ENCODE assay signal across 22 mouse cellular contexts in the genomic region with DNA sequence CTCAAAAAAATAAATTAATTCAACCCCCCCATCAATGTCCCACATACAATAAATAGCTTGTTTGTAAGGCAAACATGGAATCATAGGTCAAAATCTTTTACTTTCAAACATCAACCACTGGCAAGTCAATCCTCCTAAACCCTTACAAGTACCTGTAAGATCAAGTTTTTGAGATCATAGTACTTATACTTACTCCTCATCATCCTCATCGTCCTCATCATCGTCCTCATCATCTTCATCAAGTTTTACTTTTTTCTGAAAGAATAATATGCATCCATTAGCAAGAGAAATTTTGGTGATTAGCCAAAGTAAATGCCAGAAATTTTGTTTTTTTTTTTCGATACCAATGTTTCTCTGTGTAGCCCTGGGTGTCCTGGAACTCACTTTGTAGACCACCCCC. TPM values are rescaled to one million over a fixed set of nuclear protein-coding genes. Genes with fewer than 3 reads are reported as not detected.
DNase-seq lines count a peak whose midpoint lies in the region; ATAC-seq and TF ChIP-seq lines count a peak whose summit lies in the region.
"Had no signal": no experiment of that assay in that cellular context is flagged by ENCODE, and none has a peak within 500 bp of the region (broad histone marks: within the 10 kb centered on the region; RNA-seq: fewer than 3 reads in every experiment).

No protein-coding gene starts in this region.

- no peak for TF ChIP-seq EP300 in liver, postnatal 0 days (IDR thresholded peaks at IDR 0.05; ENCODE audit: low read depth)

- peaks cover 36% of the 10 kb centered on the region for H3K4me1 ChIP-seq in liver, embryonic 12.5 days
- peaks cover 10% of the 10 kb centered on the region for H3K4me1 ChIP-seq in liver, postnatal 0 days (ENCODE audit: insufficient read depth)
- peaks cover 0 to 2% of the 10 kb centered on the region in 2 experiments; a peak in 1 of 4 replicates for H3K4me1 ChIP-seq in ES-E14 (ENCODE audit: control insufficient read depth in 2 of 2, insufficient read depth in 2 of 2, low read length in 2 of 2, poor library complexity in 1 of 2)
- H3K4me1 ChIP-seq in limb, embryonic 10.5 days = peaks cover 13% of the 10 kb centered on the region

- in situ Hi-C loops in ES-E14 (cut with MboI; ENCODE audit: low sequenced_read_pairs in 2 of 2, unreplicated experiment in 2 of 2) = no loop called here

- no peak overlapping the region for H3K27ac ChIP-seq in liver, embryonic 12.5 days
- H3K27ac ChIP-seq in liver, postnatal 0 days (ENCODE audit: low read depth) = no peak overlapping the region
- H3K27ac ChIP-seq in ES-E14 (ENCODE audit: insufficient read depth, low read depth, low read length, poor library complexity, severe bottlenecking) = no peak overlapping the region; the same call in 1 of the 2 replicates
- H3K27ac ChIP-seq in limb, embryonic 10.5 days = no peak overlapping the region
- H3K27ac ChIP-seq: embryonic facial prominence, embryonic 15.5 days; forebrain, embryonic 15.5 days; heart, adult 2 months; hindbrain, embryonic 15.5 days had no signal

- H3K36me3 ChIP-seq in liver, embryonic 12.5 days = peaks cover 65% of the 10 kb centered on the region
- peaks cover 54% of the 10 kb centered on the region for H3K36me3 ChIP-seq in liver, postnatal 0 days (replicated peaks; ENCODE audit: insufficient read depth, low read length)
- H3K36me3 ChIP-seq in ES-E14 (ENCODE audit: control insufficient read depth, insufficient read depth, low read length, poor library complexity, severe bottlenecking) = peaks cover 69% of the 10 kb centered on the region
- H3K36me3 ChIP-seq in limb, embryonic 10.5 days = peaks cover 72% of the 10 kb centered on the region

- peak overlapping the region; percentile 90; the same call in 1 of the 2 replicates for H3K4me2 ChIP-seq in liver, embryonic 12.5 days
- H3K4me2 ChIP-seq in liver, postnatal 0 days (ENCODE audit: low read depth, low read length) = no peak overlapping the region
- H3K4me2 ChIP-seq: embryonic facial prominence, embryonic 15.5 days; forebrain, embryonic 15.5 days; heart, embryonic 12.5 days; hindbrain, embryonic 15.5 days had no signal

- no peak for TF ChIP-seq CTCF in liver, postnatal 0 days (IDR thresholded peaks at IDR 0.05; ENCODE audit: low read depth)

- no peaks in the 10 kb centered on the region for H3K27me3 ChIP-seq in liver, embryonic 12.5 days (replicated peaks)
- no peaks in the 10 kb centered on the region for H3K27me3 ChIP-seq in liver, postnatal 0 days (ENCODE audit: insufficient read depth, low read length)
- H3K27me3 ChIP-seq in limb, embryonic 10.5 days (ENCODE audit: low read depth, poor library complexity, severe bottlenecking) = no peaks in the 10 kb centered on the region
- H3K27me3 ChIP-seq: embryonic facial prominence, embryonic 15.5 days; forebrain, embryonic 15.5 days; heart, embryonic 12.5 days; hindbrain, embryonic 15.5 days had no signal

- 80% methylated on average over 3 of the region's 3 CpGs for WGBS in liver, embryonic 12.5 days (ENCODE audit: insufficient replicate concordance)
- WGBS in liver, postnatal 0 days (ENCODE audit: insufficient replicate concordance) = 85% methylated on average over 3 of the region's 3 CpGs
- WGBS in limb, embryonic 10.5 days = 91% methylated on average over 3 of the region's 3 CpGs

- no peak overlapping the region for H3K9ac ChIP-seq in liver, embryonic 12.5 days
- H3K9ac ChIP-seq in liver, postnatal 0 days (replicated peaks) = no peak overlapping the region
- H3K9ac ChIP-seq in ES-E14 (ENCODE audit: insufficient read depth, low read depth, low read length, poor library complexity, severe bottlenecking) = peak overlapping the region; percentile 43; the same call in 1 of the 2 replicates
- H3K9ac ChIP-seq: embryonic facial prominence, embryonic 15.5 days; forebrain, embryonic 15.5 days; heart, embryonic 12.5 days; hindbrain, embryonic 15.5 days had no signal

- no peaks in the 10 kb centered on the region for H3K9me3 ChIP-seq in liver, embryonic 12.5 days (replicated peaks)
- H3K9me3 ChIP-seq in liver, postnatal 0 days (ENCODE audit: low read length) = no peaks in the 10 kb centered on the region
- H3K9me3 ChIP-seq in ES-E14 (ENCODE audit: control insufficient read depth, insufficient read depth, low read depth, low read length) = no peaks in the 10 kb centered on the region
- H3K9me3 ChIP-seq in limb, embryonic 10.5 days (replicated peaks) = no peaks in the 10 kb centered on the region
- H3K9me3 ChIP-seq: embryonic facial prominence, embryonic 15.5 days; forebrain, embryonic 15.5 days; heart, embryonic 12.5 days; hindbrain, embryonic 15.5 days had no signal

- ATAC-seq in liver, embryonic 12.5 days = no peak
- no peak for ATAC-seq in liver, postnatal 0 days
- ATAC-seq: forebrain, embryonic 15.5 days had no signal

- H3K4me3 ChIP-seq in liver, embryonic 12.5 days = 0 out of 2 replicates have a peak overlapping the region, but pooled peaks have one; percentile 76
- H3K4me3 ChIP-seq in liver, postnatal 0 days (ENCODE audit: low read depth, low read length) = no peak overlapping the region
- peak overlapping the region; percentile 10 to 99 for H3K4me3 ChIP-seq in ES-E14 (ENCODE audit: insufficient read depth in 1 of 2, low read depth in 1 of 2, low read length in 2 of 2, poor library complexity in 1 of 2, severe bottlenecking in 1 of 2)
- H3K4me3 ChIP-seq in limb, embryonic 10.5 days = 0 out of 2 replicates have a peak overlapping the region, but pooled peaks have one; percentile 10
- H3K4me3 ChIP-seq: embryonic facial prominence, embryonic 15.5 days; forebrain, embryonic 15.5 days; heart, adult 2 months; heart, embryonic 12.5 days; hindbrain, embryonic 15.5 days had no signal

- DNase-seq in liver, postnatal 0 days = no peak
- no peak for DNase-seq in ES-E14 (ENCODE audit: low read depth, low spot score)
- DNase-seq in limb, embryonic 10.5 days (ENCODE audit: low spot score) = no peak
- DNase-seq in kidney, adult 8-10 months = no peak
- DNase-seq in heart, adult 11 months = no peak
- DNase-seq in adrenal gland, postnatal 14 days = no peak
- DNase-seq: adrenal gland, postnatal 10 days; cerebellum, adult 2 months; cerebellum, postnatal 10 days; embryo, embryonic 11 days; gastrocnemius, postnatal 10 days; heart, adult 2 months; heart, postnatal 36 days; kidney, adult 11 months had no signal

TF ChIP-seq in ES-E14, 5 proteins besides CTCF, POLR2A, EP300 and RAD21:
- TF ChIP-seq ZC3H11A (IDR thresholded peaks at IDR 0.05; ENCODE audit: borderline replicate concordance, low read depth, low read length) = no peak
- no peak for TF ChIP-seq CHD2 (IDR thresholded peaks at IDR 0.05; ENCODE audit: low read depth, low read length)
- TF ChIP-seq MAFK (IDR thresholded peaks at IDR 0.05; ENCODE audit: insufficient read depth, low read depth, low read length) = no peak
- TF ChIP-seq ZNF384 (IDR thresholded peaks at IDR 0.05; ENCODE audit: low read depth, low read length) = no peak
- no peak for TF ChIP-seq HCFC1 (IDR thresholded peaks at IDR 0.05; ENCODE audit: borderline replicate concordance, insufficient read depth, low read length)

RNA-seq across cellular contexts. Expression of gene Npm1, which starts 3.3 kb away (rescaled TPM):
- polyA plus RNA-seq in liver, embryonic 12.5 days (2016; fragmentation: Nextera tagmentation; extraction: Ambion mirVana) = 966 and 967 TPM in 2 replicates
- 321 TPM in 2 replicates for polyA plus RNA-seq in liver, postnatal 0 days (2015; fragmentation: Nextera tagmentation; extraction: Ambion mirVana)
- total RNA-seq in ES-E14 (2012; rRNA removed) = 1,823 and 2,502 TPM in 2 replicates
- 1,479 and 1,796 TPM in 2 replicates for polyA plus RNA-seq in limb, embryonic 10.5 days (2016; fragmentation: Nextera tagmentation; extraction: Ambion mirVana)
- total RNA-seq in adrenal gland, postnatal 14 days (2021) = 351 and 422 TPM in 2 replicates

RNA-seq across cellular contexts. Expression of gene Fgf18, which starts 12.5 kb away (rescaled TPM):
- polyA plus RNA-seq in liver, embryonic 12.5 days (2016; fragmentation: Nextera tagmentation; extraction: Ambion mirVana) = 0.44 and 0.60 TPM in 2 replicates
- polyA plus RNA-seq in liver, postnatal 0 days (2015; fragmentation: Nextera tagmentation; extraction: Ambion mirVana) = 0.11 and 0.13 TPM in 2 replicates
- 1.6 and 4.8 TPM in 2 replicates for total RNA-seq in ES-E14 (2012; rRNA removed)
- polyA plus RNA-seq in limb, embryonic 10.5 days (2016; fragmentation: Nextera tagmentation; extraction: Ambion mirVana) = 1.7 and 5.7 TPM in 2 replicates
- total RNA-seq in adrenal gland, postnatal 14 days (2021) = 2.1 TPM in 2 replicates

RNA-seq across cellular contexts. Expression of gene Tlx3, which starts 43.6 kb away (rescaled TPM):
- polyA plus RNA-seq in liver, embryonic 12.5 days (2016; fragmentation: Nextera tagmentation; extraction: Ambion mirVana) = not detected in 2 replicates
- not detected in 2 replicates for polyA plus RNA-seq in liver, postnatal 0 days (2015; fragmentation: Nextera tagmentation; extraction: Ambion mirVana)
- total RNA-seq in ES-E14 (2012; rRNA removed) = 0.48 and 0.54 TPM in 2 replicates
- not detected in 2 replicates for polyA plus RNA-seq in limb, embryonic 10.5 days (2016; fragmentation: Nextera tagmentation; extraction: Ambion mirVana)
- 0.23 TPM in 1 of 2 replicates, not detected in the other for total RNA-seq in adrenal gland, postnatal 14 days (2021)
- total RNA-seq: gastrocnemius, postnatal 10 days; gastrocnemius, postnatal 4 days; heart, adult 2 months; heart, postnatal 36 days had no signal
- polyA plus RNA-seq: forebrain, embryonic 11.5 days; heart, adult 2 months; heart, embryonic 12.5 days; heart, embryonic 16.5 days had no signal
